Mouse (Mus musculus): ENCODE data around the gene Gm6509.
"Not testable (repeated sequence)": the region's sequence is repeated elsewhere in the genome, so short reads cannot be mapped to it uniquely, and the experiment has no call there.

Gene Gm6509

GRCm38 (mm10) chr5:94623679-94624078 is at the start of gene Gm6509:
Gene Gm6509, plus strand, starts transcription at chr5:94623979.
- DNase-seq: not testable (repeated sequence)

- not testable (repeated sequence) for DNase-seq
These were observed 7.5 kb upstream of the Gm6509 start, which contains the start of gene Gm3147 for GRCm38 (mm10) chr5:94616242-94616641. Gene Gm3147, minus strand, starts transcription at chr5:94616342.

GRCm38 (mm10) chr5:94648082-94648481 is 24.3 kb downstream of the Gm6509 start, which contains the start of gene Gm6205:
Gene Gm6205, plus strand, starts transcription at chr5:94648382.
- not testable (repeated sequence) for DNase-seq
